Mouse (Mus musculus) embryonic facial prominence, embryonic 15.5 days (tissue): ENCODE results near the gene Timm44. TPM values are rescaled to one million over a fixed set of nuclear protein-coding genes. Genes with fewer than 3 reads are reported as not detected.

Source experiments
- ATAC-seq: fragments of 200-750 bp; cut with Nextera tagmentation; 2 replicates; pipeline ENCODE4 v1.8.0; 2017; ENCODE audit warnings: low read depth, moderate TSS enrichment; ENCODE audit not compliant: insufficient number of reproducible peaks, low FRiP score, low TSS enrichment
- H3K27ac ChIP-seq: fragments of 300-500 bp; sonication (generic); replicated peaks from 2 replicates; pipeline ENCODE4 v1.5.1; 2015; ENCODE audit warnings: mild to moderate bottlenecking, inconsistent platforms
- H3K27me3 ChIP-seq: fragments of 300-500 bp; sonication (generic); 2 replicates; pipeline ENCODE4 v1.6.1; 2015; ENCODE audit warnings: inconsistent platforms
- H3K36me3 ChIP-seq: fragments of 300-500 bp; sonication (generic); 2 replicates; pipeline ENCODE4 v1.6.1; 2015; ENCODE audit warnings: mild to moderate bottlenecking, inconsistent platforms
- H3K4me1 ChIP-seq: fragments of 300-500 bp; sonication (generic); 2 replicates; pipeline ENCODE4 v1.6.1; 2015; ENCODE audit warnings: inconsistent platforms
- H3K4me2 ChIP-seq: fragments of 300-500 bp; sonication (generic); replicated peaks from 2 replicates; pipeline ENCODE4 v1.6.1; 2015; ENCODE audit warnings: mild to moderate bottlenecking, inconsistent platforms
- H3K4me3 ChIP-seq: fragments of 300-500 bp; sonication (generic); replicated peaks from 2 replicates; pipeline ENCODE4 v1.5.1; 2015; ENCODE audit warnings: mild to moderate bottlenecking, inconsistent platforms
- H3K9ac ChIP-seq: fragments of 300-500 bp; sonication (generic); 2 replicates; pipeline ENCODE4 v1.6.1; 2015; ENCODE audit warnings: inconsistent platforms
- H3K9me3 ChIP-seq: fragments of 300-500 bp; sonication (generic); replicated peaks from 2 replicates; pipeline ENCODE4 v1.6.1; 2016; ENCODE audit warnings: inconsistent platforms
- WGBS: fragments of 180-500 bp; shearing (Covaris S2); methylation state at CpG from one replicate; pipeline ENCODE4 v1.1.7; 2015; 5-methylcytosine and 5-hydroxymethylcytosine counted together
- polyA plus RNA-seq: library from polyadenylated mRNA; unstranded; fragments of >200 nt; fragmentation: Nextera tagmentation; extraction: Ambion mirVana; gene quantifications from 2 replicates; pipeline ENCODE4 v1.2.1, GENCODE M21; 2015

Gene Timm44
- polyA plus RNA-seq, 1 experiment from 2014 or later, result 62.4 TPM

DNA sequence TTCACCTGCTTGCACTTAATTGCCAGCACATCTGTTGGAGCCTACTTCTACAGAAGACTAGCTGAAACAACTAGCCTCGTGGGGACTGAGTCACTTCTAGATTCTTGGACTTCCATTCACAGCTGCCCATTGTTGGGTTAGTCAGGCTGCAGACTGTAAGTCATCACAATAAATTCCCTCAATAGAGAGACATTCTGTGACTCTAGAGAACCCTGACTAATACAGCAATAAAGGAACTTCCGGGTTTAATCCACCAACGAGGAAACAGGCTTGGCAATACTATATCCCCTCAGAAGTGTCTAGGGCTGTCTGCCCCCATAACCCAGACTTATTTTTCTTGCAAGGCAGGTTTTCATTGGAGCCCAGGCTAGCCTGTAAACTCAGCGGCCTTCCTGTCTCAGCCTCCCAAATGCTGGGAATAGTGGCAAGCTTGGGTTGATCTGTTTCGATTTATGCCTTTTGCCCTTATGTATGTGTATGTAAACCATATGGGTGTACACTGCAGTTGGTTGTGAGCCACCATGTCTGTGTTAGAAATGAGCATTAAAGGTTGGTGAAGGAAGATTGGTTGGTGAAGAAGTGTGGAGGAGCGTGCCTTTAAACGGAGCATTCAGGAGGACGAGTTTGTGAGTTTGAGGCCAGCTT is 23.5 kb downstream of the Timm44 start:
- peak overlapping the region; percentile 93 for H3K27ac ChIP-seq

GRCm38 (mm10) chr8:4250306-4250970 is 25.3 kb downstream of the Timm44 start:
- ATAC-seq, result 0 out of 2 replicates have a peak, but pooled peaks have one; percentile 5
- Histone ChIP-seq H3K4me2 (no peak overlapping the region), H3K27me3 (no peaks in the 10 kb centered on the region), H3K36me3 (peaks cover 40% of the 10 kb centered on the region), H3K4me1 (peaks cover 29% of the 10 kb centered on the region), H3K4me3 (no peak overlapping the region), H3K9me3 (no peaks in the 10 kb centered on the region), H3K9ac (no peak overlapping the region), H3K27ac (no peak overlapping the region)
- 36% methylated on average over 26 of the region's 26 CpGs for WGBS

More for the DNA sequence above, 23.5 kb downstream of the Timm44 start:
- no peaks in the 10 kb centered on the region for H3K9me3 ChIP-seq
- WGBS, result 38% methylated on average over 8 of the region's 8 CpGs
- peak overlapping the region; percentile 78 for H3K4me2 ChIP-seq
- ATAC-seq, result no peak
- H3K9ac ChIP-seq, result peak overlapping the region; percentile 99; the same call in 1 of the 2 replicates
- H3K36me3 ChIP-seq, result peaks cover 35% of the 10 kb centered on the region
- no peaks in the 10 kb centered on the region for H3K27me3 ChIP-seq
- H3K4me3 ChIP-seq, result peak overlapping the region; percentile 100
- H3K4me1 ChIP-seq, result peaks cover 35% of the 10 kb centered on the region

DNA sequence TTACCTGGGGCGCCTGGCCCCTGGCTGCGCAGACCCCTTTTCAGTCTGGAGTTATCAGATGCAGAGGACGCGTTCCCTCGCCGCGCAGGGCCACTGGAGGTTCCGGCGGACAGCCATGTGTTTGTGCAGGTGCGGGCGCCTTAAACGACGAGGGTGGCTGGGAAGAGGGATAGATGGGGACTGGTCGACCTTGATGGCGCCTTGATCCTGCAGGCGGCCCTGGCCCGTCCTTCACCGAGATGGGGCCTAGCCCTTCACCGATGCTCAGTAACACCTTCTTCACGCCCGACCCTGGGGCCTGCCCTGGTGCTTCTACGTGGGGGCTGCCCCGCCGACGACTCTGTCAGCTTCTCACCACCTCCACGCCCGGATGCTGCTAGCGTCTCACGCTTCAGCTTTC is 26.5 kb downstream of the Timm44 start:
- Histone ChIP-seq H3K36me3 (peaks cover 41% of the 10 kb centered on the region), H3K4me2 (no peak overlapping the region), H3K27me3 (no peaks in the 10 kb centered on the region), H3K4me3 (no peak overlapping the region), H3K9me3 (no peaks in the 10 kb centered on the region), H3K4me1 (peaks cover 27% of the 10 kb centered on the region), H3K27ac (0 out of 2 replicates have a peak overlapping the region, but pooled peaks have one; percentile 17), H3K9ac (no peak overlapping the region)
- no peak for ATAC-seq
- 21% methylated on average over 29 of the region's 29 CpGs for WGBS

GRCm38 (mm10) chr8:4247951-4248540 is 27.7 kb downstream of the Timm44 start, which contains the start of gene Tgfbr3l:
TSS of gene Tgfbr3l (plus strand) at chr8:4248214.
- Histone ChIP-seq H3K36me3 (peaks cover 53% of the 10 kb centered on the region), H3K27ac (0 out of 2 replicates have a peak within 1 kb of the TSS, but pooled peaks have one; percentile 17), H3K9ac (no peak within 1 kb of the TSS), H3K4me3 (no peak within 1 kb of the TSS), H3K9me3 (no peaks in the 10 kb centered on the region), H3K27me3 (no peaks in the 10 kb centered on the region), H3K4me2 (no peak within 1 kb of the TSS), H3K4me1 (peaks cover 19% of the 10 kb centered on the region)
- WGBS, result 83% methylated on average over 15 of the region's 15 CpGs
- no peak for ATAC-seq

GRCm38 (mm10) chr8:4247241-4247640 is 28.5 kb downstream of the Timm44 start:
- no peak overlapping the region for H3K4me2 ChIP-seq
- H3K4me1 ChIP-seq, result peaks cover 15% of the 10 kb centered on the region
- no peaks in the 10 kb centered on the region for H3K27me3 ChIP-seq
- no peak overlapping the region for H3K27ac ChIP-seq
- H3K36me3 ChIP-seq, result peaks cover 61% of the 10 kb centered on the region
- H3K9me3 ChIP-seq, result no peaks in the 10 kb centered on the region
- 89% methylated on average over 8 of the region's 8 CpGs for WGBS
- ATAC-seq, result no peak
- no peak overlapping the region for H3K4me3 ChIP-seq
- H3K9ac ChIP-seq, result no peak overlapping the region

DNA sequence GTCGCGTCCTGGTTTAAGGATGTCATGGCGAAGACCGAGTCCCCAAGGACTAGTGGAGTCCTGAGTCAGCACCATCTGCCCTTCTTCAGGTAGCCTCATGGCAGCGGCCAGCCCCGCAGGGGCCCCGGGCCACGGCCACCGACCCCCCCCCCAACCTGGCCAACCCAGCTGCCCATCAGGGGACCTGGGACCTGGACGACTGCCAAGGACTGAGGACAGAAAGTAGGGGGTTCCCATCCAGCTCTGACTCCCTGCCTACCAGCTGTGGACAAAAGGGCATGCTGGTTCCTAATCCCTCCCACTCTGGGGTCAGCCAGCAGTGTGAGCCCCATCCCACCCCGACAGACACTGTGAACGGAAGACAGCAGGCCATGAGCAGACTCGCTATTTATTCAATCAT is 30.0 kb downstream of the Timm44 start:
- Histone ChIP-seq H3K9ac (no peak overlapping the region), H3K9me3 (no peaks in the 10 kb centered on the region), H3K27ac (no peak overlapping the region), H3K4me2 (no peak overlapping the region), H3K36me3 (peaks cover 70% of the 10 kb centered on the region), H3K4me1 (peaks cover 18% of the 10 kb centered on the region), H3K27me3 (no peaks in the 10 kb centered on the region), H3K4me3 (no peak overlapping the region)
- ATAC-seq, result no peak
- WGBS, result 90% methylated on average over 13 of the region's 13 CpGs

GRCm38 (mm10) chr8:4245061-4245460 is 30.7 kb downstream of the Timm44 start:
- H3K4me1 ChIP-seq, result peaks cover 19% of the 10 kb centered on the region
- no peak overlapping the region for H3K4me2 ChIP-seq
- H3K27ac ChIP-seq, result no peak overlapping the region
- no peaks in the 10 kb centered on the region for H3K9me3 ChIP-seq
- H3K9ac ChIP-seq, result no peak overlapping the region
- H3K36me3 ChIP-seq, result peaks cover 73% of the 10 kb centered on the region
- no peak overlapping the region for H3K4me3 ChIP-seq
- H3K27me3 ChIP-seq, result no peaks in the 10 kb centered on the region
- WGBS, result 97% methylated on average over 5 of the region's 5 CpGs
- ATAC-seq, result no peak

DNA sequence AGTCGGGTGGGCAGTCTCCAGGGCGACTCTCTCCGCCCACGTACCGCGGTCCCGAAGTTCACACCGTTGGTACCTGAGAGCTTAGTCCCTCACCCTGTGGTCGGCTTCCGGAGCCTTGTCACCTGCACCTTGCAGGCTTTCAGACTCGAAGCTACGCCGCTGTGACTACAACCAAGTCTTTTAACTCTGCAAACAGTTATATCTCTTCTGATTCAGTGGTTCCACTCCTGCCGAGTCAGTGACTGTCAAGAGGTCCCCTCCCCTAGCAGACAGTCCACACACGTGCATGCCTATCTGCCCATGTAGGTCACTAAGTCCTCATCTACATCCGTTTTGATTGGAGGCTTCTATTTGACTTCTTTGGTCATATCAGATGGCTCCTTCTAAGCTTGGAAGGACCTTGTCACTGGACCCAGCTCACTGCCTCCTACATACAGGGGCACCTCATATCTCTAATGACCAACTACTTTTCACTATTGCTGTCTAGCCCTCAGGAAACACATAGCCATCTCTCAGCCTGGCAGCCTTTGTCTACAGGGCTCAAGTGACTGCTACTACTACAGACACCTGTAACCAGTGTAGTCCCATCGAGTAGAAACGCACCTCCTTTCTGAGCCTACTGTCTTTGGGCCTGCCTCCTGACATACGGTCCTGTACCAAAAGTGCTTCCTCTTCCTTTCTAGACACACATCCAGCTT is 36.4 kb downstream of the Timm44 start:
- peak overlapping the region; percentile 96 for H3K27ac ChIP-seq
- H3K4me3 ChIP-seq, result peak overlapping the region; percentile 65
- 11% methylated on average over 19 of the region's 19 CpGs for WGBS
- no peak; the same call in 1 of the 2 replicates for ATAC-seq
- no peaks in the 10 kb centered on the region for H3K9me3 ChIP-seq
- peak overlapping the region; percentile 72 for H3K4me2 ChIP-seq
- no peaks in the 10 kb centered on the region for H3K27me3 ChIP-seq
- H3K9ac ChIP-seq, result peak overlapping the region; percentile 63
- peaks cover 26% of the 10 kb centered on the region for H3K4me1 ChIP-seq
- H3K36me3 ChIP-seq, result peaks cover 34% of the 10 kb centered on the region

DNA sequence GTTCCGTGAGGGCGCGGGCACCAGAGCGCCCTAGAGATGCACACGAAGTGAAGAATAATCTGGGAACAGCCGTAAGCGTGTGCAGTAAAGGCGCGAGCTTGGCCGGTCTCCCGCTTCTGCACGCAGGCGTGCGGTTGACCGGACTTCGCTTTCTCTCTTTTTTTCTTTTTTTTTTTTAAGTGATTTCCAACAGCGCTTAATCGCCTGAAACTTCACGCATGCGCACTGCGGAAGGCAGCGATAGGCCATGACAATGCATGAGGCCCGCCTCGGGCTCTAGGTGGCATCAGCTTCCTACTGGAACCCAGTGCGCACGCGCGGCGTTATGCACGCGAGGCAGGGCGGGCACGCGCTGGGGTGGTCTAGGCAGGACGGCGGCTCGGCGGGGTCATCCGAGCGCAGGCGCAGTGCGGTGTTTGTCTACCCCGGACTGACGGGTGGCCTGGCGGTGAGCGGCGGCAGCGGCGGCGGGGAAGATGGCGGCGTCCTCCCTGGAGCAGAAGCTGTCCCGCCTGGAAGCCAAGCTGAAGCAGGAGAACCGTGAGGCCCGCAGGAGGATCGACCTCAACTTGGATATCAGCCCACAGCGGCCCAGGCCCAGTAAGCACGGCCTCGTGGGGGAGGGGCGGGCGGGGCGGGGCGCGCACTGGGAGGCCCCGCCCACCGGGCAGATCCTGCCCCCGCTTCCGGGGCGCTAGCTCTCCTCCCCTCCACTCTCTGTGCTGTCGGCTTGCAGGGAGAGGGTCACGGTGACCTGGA is 37.1 kb downstream of the Timm44 start, which contains the start of the genes Map2k7 and Gm49320:
Gene Map2k7, plus strand, starts transcription at position 307 of the 759 bp plus-strand sequence.
Gene Gm49320, plus strand, starts transcription at position 432 of the 759 bp plus-strand sequence.
- Histone ChIP-seq H3K36me3 (peaks cover 27% of the 10 kb centered on the region), H3K27me3 (no peaks in the 10 kb centered on the region), H3K9me3 (no peaks in the 10 kb centered on the region), H3K4me3 (peak within 1 kb of the TSS; percentile 65), H3K4me2 (peak within 1 kb of the TSS; percentile 72), H3K4me1 (peaks cover 26% of the 10 kb centered on the region), H3K27ac (peak within 1 kb of the TSS; percentile 96), H3K9ac (peak within 1 kb of the TSS; percentile 70)
- peak; percentile 96 for ATAC-seq
- WGBS, result under 1% methylated on average over 71 of the region's 71 CpGs

DNA sequence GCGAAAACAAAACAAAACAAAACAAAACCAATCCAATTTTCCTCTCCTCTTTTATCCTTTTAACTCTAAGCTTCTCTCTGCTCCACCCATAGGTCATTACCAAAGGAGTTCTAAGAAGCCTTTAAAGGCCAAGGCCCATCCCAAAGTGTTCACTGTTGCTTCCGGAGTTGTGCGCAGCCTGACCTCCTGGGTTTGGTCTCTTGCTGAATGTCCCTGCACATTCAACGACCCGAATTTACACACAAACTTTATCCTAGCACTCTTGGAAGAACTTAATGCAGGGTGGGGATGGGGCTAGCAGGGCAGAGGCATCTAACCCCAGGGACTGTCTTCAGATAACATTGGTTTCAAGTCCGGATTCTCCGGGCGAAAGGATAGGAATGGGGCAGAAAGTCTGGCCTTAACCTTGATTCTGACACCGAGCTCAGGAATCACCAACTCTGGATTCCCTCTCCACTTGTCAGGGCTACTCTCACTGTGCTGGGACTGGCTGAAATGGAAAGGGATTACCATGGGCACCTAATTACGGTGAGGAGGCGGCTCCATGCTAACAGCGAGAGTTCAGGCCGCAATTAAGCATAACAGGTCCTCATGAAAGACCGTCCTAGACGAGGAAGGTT is 37.8 kb downstream of the Timm44 start:
- ATAC-seq, result no peak
- Histone ChIP-seq H3K9me3 (no peaks in the 10 kb centered on the region), H3K36me3 (peaks cover 20% of the 10 kb centered on the region), H3K4me2 (peak overlapping the region; percentile 72), H3K4me1 (peaks cover 26% of the 10 kb centered on the region), H3K27ac (peak overlapping the region; percentile 96), H3K9ac (peak overlapping the region; percentile 70), H3K27me3 (no peaks in the 10 kb centered on the region), H3K4me3 (peak overlapping the region; percentile 65)
- 20% methylated on average over 15 of the region's 15 CpGs for WGBS
